In the genomic region with DNA sequence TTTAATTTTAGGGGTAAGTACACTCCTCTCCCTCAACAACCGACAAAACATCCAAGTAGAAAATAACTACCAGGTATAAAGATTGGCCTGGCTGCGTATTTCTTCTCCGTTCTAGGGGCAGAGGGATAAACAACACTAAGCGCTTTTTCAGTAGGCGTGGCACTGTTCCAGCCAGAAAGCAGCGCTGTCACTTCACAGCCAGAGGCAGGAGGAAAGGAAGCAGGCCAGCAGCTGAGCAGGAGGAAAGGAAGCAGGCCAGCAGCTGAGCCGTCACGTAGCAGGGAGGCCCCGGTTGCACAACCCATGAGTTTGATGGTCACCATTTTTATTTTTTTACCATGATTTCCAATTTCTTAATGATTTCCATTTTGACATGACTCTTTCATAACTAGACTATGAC, we compare ENCODE assay signal across 8 mouse cellular contexts. TPM values are rescaled to one million over a fixed set of nuclear protein-coding genes. Genes with fewer than 3 reads are reported as not detected.
DNase-seq lines count a peak whose midpoint lies in the region; ATAC-seq and TF ChIP-seq lines count a peak whose summit lies in the region.

No protein-coding gene starts in this region.

- no peak overlapping the region for H3K4me3 ChIP-seq in neural tube, embryonic 11.5 days (ENCODE audit: low read depth, low read length)
- no peak overlapping the region for H3K4me3 ChIP-seq in embryonic facial prominence, embryonic 12.5 days
- H3K4me3 ChIP-seq in liver, embryonic 11.5 days (ENCODE audit: low read depth, low read length) = peak overlapping the region; percentile 93; the same call in 1 of the 2 replicates
- H3K4me3 ChIP-seq in stomach, postnatal 0 days (ENCODE audit: low read depth, low read length) = no peak overlapping the region

- TF ChIP-seq EP300 in stomach, postnatal 0 days (optimal IDR thresholded peaks at IDR 0.05) = no peak

- H3K4me1 ChIP-seq in neural tube, embryonic 11.5 days (ENCODE audit: control insufficient read depth, insufficient read depth, low read length) = peaks cover 17% of the 10 kb centered on the region
- H3K4me1 ChIP-seq in embryonic facial prominence, embryonic 12.5 days = peaks cover 25% of the 10 kb centered on the region
- peaks cover 40% of the 10 kb centered on the region for H3K4me1 ChIP-seq in liver, embryonic 11.5 days (replicated peaks; ENCODE audit: control insufficient read depth, insufficient read depth, low read length)
- H3K4me1 ChIP-seq in stomach, postnatal 0 days (replicated peaks; ENCODE audit: control insufficient read depth, insufficient read depth) = peaks cover 6% of the 10 kb centered on the region

- H3K27me3 ChIP-seq in neural tube, embryonic 11.5 days (ENCODE audit: control insufficient read depth, insufficient read depth, low read length) = no peaks in the 10 kb centered on the region
- no peaks in the 10 kb centered on the region for H3K27me3 ChIP-seq in embryonic facial prominence, embryonic 12.5 days
- H3K27me3 ChIP-seq in liver, embryonic 11.5 days (replicated peaks; ENCODE audit: control insufficient read depth, insufficient read depth, low read length) = no peaks in the 10 kb centered on the region
- no peaks in the 10 kb centered on the region for H3K27me3 ChIP-seq in stomach, postnatal 0 days (ENCODE audit: control insufficient read depth, insufficient read depth, low read length)

- 0 out of 2 replicates have a peak overlapping the region, but pooled peaks have one; percentile 95 for H3K27ac ChIP-seq in neural tube, embryonic 11.5 days (ENCODE audit: low read depth, low read length)
- H3K27ac ChIP-seq in embryonic facial prominence, embryonic 12.5 days = peak overlapping the region; percentile 94
- peak overlapping the region; percentile 100 for H3K27ac ChIP-seq in liver, embryonic 11.5 days (ENCODE audit: low read depth, low read length)
- peak overlapping the region; percentile 97 for H3K27ac ChIP-seq in stomach, postnatal 0 days (replicated peaks)

- no peaks in the 10 kb centered on the region; the same call in 1 of the 2 replicates for H3K36me3 ChIP-seq in neural tube, embryonic 11.5 days (ENCODE audit: control insufficient read depth, insufficient read depth, low read length)
- H3K36me3 ChIP-seq in embryonic facial prominence, embryonic 12.5 days = peaks cover 31% of the 10 kb centered on the region
- H3K36me3 ChIP-seq in liver, embryonic 11.5 days (ENCODE audit: control insufficient read depth, insufficient read depth, low read length) = peaks cover 10% of the 10 kb centered on the region; the same call in 1 of the 2 replicates
- H3K36me3 ChIP-seq in stomach, postnatal 0 days (ENCODE audit: control insufficient read depth, insufficient read depth, low read length) = peaks cover 9% of the 10 kb centered on the region; the same call in 1 of the 2 replicates

- TF ChIP-seq CTCF in stomach, postnatal 0 days (IDR thresholded peaks at IDR 0.05; ENCODE audit: low read depth) = no peak; the same call in 1 of the 2 replicates

- ATAC-seq in neural tube, embryonic 11.5 days (ENCODE audit: insufficient read depth, low FRiP score, low TSS enrichment) = no peak
- no peak for ATAC-seq in embryonic facial prominence, embryonic 12.5 days (ENCODE audit: insufficient number of reproducible peaks, insufficient read depth, low FRiP score, low TSS enrichment)
- ATAC-seq in liver, embryonic 11.5 days (replicated peaks; ENCODE audit: low FRiP score) = peak; percentile 38
- peak; percentile 24; the same call in 1 of the 2 replicates for ATAC-seq in stomach, postnatal 0 days (ENCODE audit: low FRiP score, low TSS enrichment)

- H3K9me3 ChIP-seq in neural tube, embryonic 11.5 days (ENCODE audit: control insufficient read depth, low read length) = no peaks in the 10 kb centered on the region
- no peaks in the 10 kb centered on the region for H3K9me3 ChIP-seq in embryonic facial prominence, embryonic 12.5 days
- H3K9me3 ChIP-seq in liver, embryonic 11.5 days (ENCODE audit: control insufficient read depth, low read length) = no peaks in the 10 kb centered on the region
- no peaks in the 10 kb centered on the region for H3K9me3 ChIP-seq in stomach, postnatal 0 days (ENCODE audit: control insufficient read depth, low read length)

- H3K4me2 ChIP-seq in neural tube, embryonic 11.5 days (ENCODE audit: low read depth) = no peak overlapping the region
- H3K4me2 ChIP-seq in embryonic facial prominence, embryonic 12.5 days (replicated peaks) = no peak overlapping the region
- H3K4me2 ChIP-seq in liver, embryonic 11.5 days = peak overlapping the region; percentile 91
- H3K4me2 ChIP-seq in stomach, postnatal 0 days (replicated peaks; ENCODE audit: low read depth) = peak overlapping the region; percentile 59; the same call in 1 of the 2 replicates

- H3K9ac ChIP-seq in neural tube, embryonic 11.5 days (ENCODE audit: low read length) = no peak overlapping the region
- H3K9ac ChIP-seq in embryonic facial prominence, embryonic 12.5 days = peak overlapping the region; percentile 24; the same call in 1 of the 2 replicates
- H3K9ac ChIP-seq in liver, embryonic 11.5 days (ENCODE audit: low read depth, low read length) = peak overlapping the region; percentile 93
- H3K9ac ChIP-seq in stomach, postnatal 0 days (ENCODE audit: low read length) = no peak overlapping the region

- DNase-seq in neural tube, embryonic 11.5 days (ENCODE audit: low spot score) = no peak
- DNase-seq in neural tube, embryonic 10.5 days (ENCODE audit: extremely low spot score, low spot score) = no peak
- peak; percentile 80 to 86 for DNase-seq in heart, adult 9 months (ENCODE audit: low spot score in 2 of 2)
- DNase-seq in kidney, adult 9 months = peak; percentile 78
- DNase-seq in liver, embryonic 11.5 days (ENCODE audit: low spot score) = peak; percentile 49
- peak; percentile 57 for DNase-seq in naive thymus-derived CD4-positive, alpha-beta T cell, adult 2 months (ENCODE audit: low read depth)
- DNase-seq in stomach, postnatal 0 days (ENCODE audit: low spot score) = peak; percentile 77

- 74% methylated on average over 9 of the region's 9 CpGs for WGBS in neural tube, embryonic 11.5 days
- 66% methylated on average over 9 of the region's 9 CpGs for WGBS in embryonic facial prominence, embryonic 12.5 days
- WGBS in liver, embryonic 11.5 days = 20% methylated on average over 9 of the region's 9 CpGs
- 8% methylated on average over 9 of the region's 9 CpGs for WGBS in stomach, postnatal 0 days

RNA-seq across cellular contexts. Expression of a gene that starts 1.6 kb away (rescaled TPM):
- polyA plus RNA-seq in neural tube, embryonic 11.5 days (2014; fragmentation: Nextera tagmentation; extraction: Ambion mirVana) = 131 and 132 TPM in 2 replicates
- polyA plus RNA-seq in embryonic facial prominence, embryonic 12.5 days (2016; fragmentation: Nextera tagmentation; extraction: Ambion mirVana) = 113 and 115 TPM in 2 replicates
- 173 and 181 TPM in 2 replicates for polyA plus RNA-seq in liver, embryonic 11.5 days (2014; fragmentation: Nextera tagmentation; extraction: Ambion mirVana)
- polyA plus RNA-seq in stomach, postnatal 0 days (2015; fragmentation: Nextera tagmentation; extraction: Ambion mirVana) = 73.4 and 77.1 TPM in 2 replicates

RNA-seq across cellular contexts. Expression of a gene that starts 10.8 kb away (rescaled TPM):
- not detected in 2 replicates for polyA plus RNA-seq in neural tube, embryonic 11.5 days (2014; fragmentation: Nextera tagmentation; extraction: Ambion mirVana)
- polyA plus RNA-seq in embryonic facial prominence, embryonic 12.5 days (2016; fragmentation: Nextera tagmentation; extraction: Ambion mirVana) = not detected in 2 replicates
- polyA plus RNA-seq in liver, embryonic 11.5 days (2014; fragmentation: Nextera tagmentation; extraction: Ambion mirVana) = not detected in 2 replicates
- not detected in 2 replicates for polyA plus RNA-seq in stomach, postnatal 0 days (2015; fragmentation: Nextera tagmentation; extraction: Ambion mirVana)

RNA-seq across cellular contexts. Expression of a gene that starts 24.7 kb away (rescaled TPM):
- polyA plus RNA-seq in neural tube, embryonic 11.5 days (2014; fragmentation: Nextera tagmentation; extraction: Ambion mirVana) = 0.09 TPM in 2 replicates
- polyA plus RNA-seq in embryonic facial prominence, embryonic 12.5 days (2016; fragmentation: Nextera tagmentation; extraction: Ambion mirVana) = 0.32 TPM in 1 of 2 replicates, not detected in the other
- not detected in 2 replicates for polyA plus RNA-seq in liver, embryonic 11.5 days (2014; fragmentation: Nextera tagmentation; extraction: Ambion mirVana)
- 0.02 TPM in 1 of 2 replicates, not detected in the other for polyA plus RNA-seq in stomach, postnatal 0 days (2015; fragmentation: Nextera tagmentation; extraction: Ambion mirVana)

RNA-seq across cellular contexts. Expression of a gene that starts 39.7 kb away (rescaled TPM):
- not detected in 2 replicates for polyA plus RNA-seq in neural tube, embryonic 11.5 days (2014; fragmentation: Nextera tagmentation; extraction: Ambion mirVana)
- polyA plus RNA-seq in embryonic facial prominence, embryonic 12.5 days (2016; fragmentation: Nextera tagmentation; extraction: Ambion mirVana) = not detected in 2 replicates
- polyA plus RNA-seq in liver, embryonic 11.5 days (2014; fragmentation: Nextera tagmentation; extraction: Ambion mirVana) = not detected in 2 replicates
- polyA plus RNA-seq in stomach, postnatal 0 days (2015; fragmentation: Nextera tagmentation; extraction: Ambion mirVana) = not detected in 2 replicates

RNA-seq across cellular contexts. Expression of a gene that starts 51.7 kb away (rescaled TPM):
- 51.8 and 53.4 TPM in 2 replicates for polyA plus RNA-seq in neural tube, embryonic 11.5 days (2014; fragmentation: Nextera tagmentation; extraction: Ambion mirVana)
- polyA plus RNA-seq in embryonic facial prominence, embryonic 12.5 days (2016; fragmentation: Nextera tagmentation; extraction: Ambion mirVana) = 47.8 and 57.0 TPM in 2 replicates
- 68.2 and 69.5 TPM in 2 replicates for polyA plus RNA-seq in liver, embryonic 11.5 days (2014; fragmentation: Nextera tagmentation; extraction: Ambion mirVana)
- polyA plus RNA-seq in stomach, postnatal 0 days (2015; fragmentation: Nextera tagmentation; extraction: Ambion mirVana) = 29.1 and 31.6 TPM in 2 replicates

Comparison
In these comparisons a context has a peak if more than half of its experiments do, and no peak if none do; other contexts are left out.
1. ATAC-seq: peak in liver, embryonic 11.5 days (single experiment) and stomach, postnatal 0 days (single experiment); none in neural tube, embryonic 11.5 days (single experiment) and embryonic facial prominence, embryonic 12.5 days (single experiment).
2. DNase-seq: peak in heart, adult 9 months (2 of 2), kidney, adult 9 months (single experiment), liver, embryonic 11.5 days (single experiment), naive thymus-derived CD4-positive, alpha-beta T cell, adult 2 months (single experiment) and stomach, postnatal 0 days (single experiment); none in neural tube, embryonic 11.5 days (single experiment) and neural tube, embryonic 10.5 days (single experiment).
3. H3K4me2 ChIP-seq: peak in liver, embryonic 11.5 days (single experiment) and stomach, postnatal 0 days (single experiment); none in neural tube, embryonic 11.5 days (single experiment) and embryonic facial prominence, embryonic 12.5 days (single experiment).
4. H3K9ac ChIP-seq: peak in embryonic facial prominence, embryonic 12.5 days (single experiment) and liver, embryonic 11.5 days (single experiment); none in neural tube, embryonic 11.5 days (single experiment) and stomach, postnatal 0 days (single experiment).
5. Peak in every context shown above with its lines, with median percentiles within 50 percentile points of each other: H3K27ac ChIP-seq.